Comparison of ENCODE assay signal across 8 mouse cellular contexts in the genomic region with DNA sequence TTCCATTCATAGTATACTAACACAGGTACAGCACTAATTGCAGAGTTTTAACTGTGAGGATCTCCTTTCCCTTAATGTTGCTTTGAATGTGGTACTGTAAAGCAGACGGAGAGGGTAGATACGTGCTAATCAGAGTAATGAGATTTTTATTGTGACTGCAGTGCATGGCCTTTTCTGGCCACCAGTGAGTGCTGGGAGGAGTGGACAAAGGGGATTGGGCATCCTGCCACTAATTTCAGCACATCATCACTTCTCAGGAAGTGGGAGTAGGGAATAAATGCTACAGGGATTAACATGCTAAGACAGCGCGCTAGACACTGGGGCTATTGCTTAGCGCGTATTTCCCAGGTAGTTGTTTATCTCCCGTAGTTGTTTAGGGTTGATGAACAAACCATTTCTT. TPM values are rescaled to one million over a fixed set of nuclear protein-coding genes. Genes with fewer than 3 reads are reported as not detected.
DNase-seq lines count a peak whose midpoint lies in the region; ATAC-seq lines count a peak whose summit lies in the region.

No protein-coding gene starts in this region.

- no peaks in the 10 kb centered on the region for H3K9me3 ChIP-seq in forebrain, embryonic 11.5 days (ENCODE audit: control insufficient read depth, low read length)
- no peaks in the 10 kb centered on the region for H3K9me3 ChIP-seq in hindbrain, embryonic 16.5 days (ENCODE audit: control insufficient read depth, low read length)
- H3K9me3 ChIP-seq in liver, embryonic 13.5 days (replicated peaks) = no peaks in the 10 kb centered on the region
- no peaks in the 10 kb centered on the region for H3K9me3 ChIP-seq in neural tube, embryonic 15.5 days (replicated peaks)

- peak overlapping the region; percentile 73 for H3K9ac ChIP-seq in forebrain, embryonic 11.5 days (ENCODE audit: low read length)
- peak overlapping the region; percentile 78 for H3K9ac ChIP-seq in hindbrain, embryonic 16.5 days (ENCODE audit: low read depth, low read length)
- peak overlapping the region; percentile 81 for H3K9ac ChIP-seq in liver, embryonic 13.5 days
- H3K9ac ChIP-seq in neural tube, embryonic 15.5 days (replicated peaks) = peak overlapping the region; percentile 64

- intact Hi-C loops in gastrocnemius, postnatal 36 days (cut with DNase I) = loop anchor here (5.0 to 10.0 kb wide), 2 partner anchors 101 to 328 kb away; a partner anchor contains a TSS

- DNase-seq in gastrocnemius, postnatal 10 days = peak; percentile 35
- DNase-seq in gastrocnemius, postnatal 36 days = no peak
- DNase-seq in adrenal gland, postnatal 25 days = peak; percentile 23
- DNase-seq in forebrain, embryonic 11.5 days (ENCODE audit: low spot score) = no peak
- DNase-seq in liver, embryonic 13.5 days = peak; percentile 23
- DNase-seq in frontal cortex, postnatal 36 days (ENCODE audit: low spot score in 2 of 2) = no peak

- WGBS in forebrain, embryonic 11.5 days = 5% methylated on average over 7 of the region's 7 CpGs
- WGBS in hindbrain, embryonic 16.5 days = 4% methylated on average over 7 of the region's 7 CpGs
- WGBS in liver, embryonic 13.5 days (ENCODE audit: insufficient replicate concordance) = 3% methylated on average over 7 of the region's 7 CpGs
- WGBS in neural tube, embryonic 15.5 days = 5% methylated on average over 7 of the region's 7 CpGs

- ATAC-seq in forebrain, embryonic 11.5 days (replicated peaks; ENCODE audit: low FRiP score) = no peak
- no peak for ATAC-seq in hindbrain, embryonic 16.5 days
- ATAC-seq in liver, embryonic 13.5 days (ENCODE audit: low read depth) = no peak
- no peak for ATAC-seq in neural tube, embryonic 15.5 days (ENCODE audit: low FRiP score)

- H3K27ac ChIP-seq in forebrain, embryonic 11.5 days (ENCODE audit: low read depth, low read length) = no peak overlapping the region
- H3K27ac ChIP-seq in hindbrain, embryonic 16.5 days (ENCODE audit: low read depth, low read length) = peak overlapping the region; percentile 69; the same call in 1 of the 2 replicates
- peak overlapping the region; percentile 79 for H3K27ac ChIP-seq in liver, embryonic 13.5 days
- peak overlapping the region; percentile 69 for H3K27ac ChIP-seq in neural tube, embryonic 15.5 days (replicated peaks)

- no peaks in the 10 kb centered on the region for H3K36me3 ChIP-seq in forebrain, embryonic 11.5 days (ENCODE audit: control insufficient read depth, insufficient read depth, low read length)
- no peaks in the 10 kb centered on the region for H3K36me3 ChIP-seq in hindbrain, embryonic 16.5 days (ENCODE audit: control insufficient read depth, insufficient read depth, low read length)
- no peaks in the 10 kb centered on the region for H3K36me3 ChIP-seq in liver, embryonic 13.5 days
- H3K36me3 ChIP-seq in neural tube, embryonic 15.5 days = no peaks in the 10 kb centered on the region

- H3K4me1 ChIP-seq in forebrain, embryonic 11.5 days (replicated peaks; ENCODE audit: control insufficient read depth, insufficient read depth, low read length) = peaks cover 7% of the 10 kb centered on the region; the same call in 1 of the 2 replicates
- H3K4me1 ChIP-seq in hindbrain, embryonic 16.5 days (ENCODE audit: control insufficient read depth, insufficient read depth, low read depth, low read length) = peaks cover 26% of the 10 kb centered on the region
- H3K4me1 ChIP-seq in liver, embryonic 13.5 days (replicated peaks) = peaks cover 77% of the 10 kb centered on the region
- H3K4me1 ChIP-seq in neural tube, embryonic 15.5 days = peaks cover 35% of the 10 kb centered on the region

- peak overlapping the region; percentile 63 for H3K4me3 ChIP-seq in forebrain, embryonic 11.5 days (ENCODE audit: low read depth, low read length)
- peak overlapping the region; percentile 76 for H3K4me3 ChIP-seq in hindbrain, embryonic 16.5 days (ENCODE audit: low read length)
- H3K4me3 ChIP-seq in liver, embryonic 13.5 days (replicated peaks) = peak overlapping the region; percentile 86
- peak overlapping the region; percentile 71 for H3K4me3 ChIP-seq in neural tube, embryonic 15.5 days (replicated peaks)

- peak overlapping the region; percentile 100 for H3K4me2 ChIP-seq in forebrain, embryonic 11.5 days (ENCODE audit: low read depth, low read length, severe bottlenecking)
- peak overlapping the region; percentile 92 for H3K4me2 ChIP-seq in hindbrain, embryonic 16.5 days (ENCODE audit: low read length)
- H3K4me2 ChIP-seq in liver, embryonic 13.5 days = peak overlapping the region; percentile 99
- peak overlapping the region; percentile 81 for H3K4me2 ChIP-seq in neural tube, embryonic 15.5 days

- no peaks in the 10 kb centered on the region for H3K27me3 ChIP-seq in forebrain, embryonic 11.5 days (ENCODE audit: control insufficient read depth, insufficient read depth, low read length)
- H3K27me3 ChIP-seq in hindbrain, embryonic 16.5 days (replicated peaks; ENCODE audit: control insufficient read depth, insufficient read depth, low read length) = no peaks in the 10 kb centered on the region
- H3K27me3 ChIP-seq in liver, embryonic 13.5 days = no peaks in the 10 kb centered on the region
- H3K27me3 ChIP-seq in neural tube, embryonic 15.5 days (replicated peaks) = no peaks in the 10 kb centered on the region; the same call in 1 of the 2 replicates

RNA-seq across cellular contexts. Expression of a gene that starts 3.0 kb away (rescaled TPM):
- 1 to 10 TPM; 6.6 to 8.4 TPM for total RNA-seq in gastrocnemius, postnatal 10 days (2021)
- 1 to 10 TPM; 8.6 to 9.6 TPM for total RNA-seq in gastrocnemius, postnatal 36 days (2021)
- 20.2 and 23.0 TPM in 2 replicates for total RNA-seq in adrenal gland, postnatal 25 days (2021)
- polyA plus RNA-seq in forebrain, embryonic 11.5 days (2014; fragmentation: Nextera tagmentation; extraction: Ambion mirVana) = 2.5 and 2.9 TPM in 2 replicates
- polyA plus RNA-seq in hindbrain, embryonic 16.5 days (2015; fragmentation: Nextera tagmentation; extraction: Ambion mirVana) = 2.8 and 2.9 TPM in 2 replicates
- 1.2 and 1.4 TPM in 2 replicates for polyA plus RNA-seq in liver, embryonic 13.5 days (2015; fragmentation: Nextera tagmentation; extraction: Ambion mirVana)
- polyA plus RNA-seq in neural tube, embryonic 15.5 days (2015; fragmentation: Nextera tagmentation; extraction: Ambion mirVana) = 2.4 and 3.1 TPM in 2 replicates

Comparison
In these comparisons a context has a peak if more than half of its experiments do, and no peak if none do; other contexts are left out.
1. DNase-seq: peak in gastrocnemius, postnatal 10 days (single experiment), adrenal gland, postnatal 25 days (single experiment) and liver, embryonic 13.5 days (single experiment); none in gastrocnemius, postnatal 36 days (0 of 2), forebrain, embryonic 11.5 days (single experiment) and frontal cortex, postnatal 36 days (0 of 2).
2. Peak in every context shown above with its lines, with median percentiles within 50 percentile points of each other: H3K4me2 ChIP-seq, H3K4me3 ChIP-seq and H3K9ac ChIP-seq.